9 mouse cellular contexts compared by ENCODE assay signal in the genomic region with DNA sequence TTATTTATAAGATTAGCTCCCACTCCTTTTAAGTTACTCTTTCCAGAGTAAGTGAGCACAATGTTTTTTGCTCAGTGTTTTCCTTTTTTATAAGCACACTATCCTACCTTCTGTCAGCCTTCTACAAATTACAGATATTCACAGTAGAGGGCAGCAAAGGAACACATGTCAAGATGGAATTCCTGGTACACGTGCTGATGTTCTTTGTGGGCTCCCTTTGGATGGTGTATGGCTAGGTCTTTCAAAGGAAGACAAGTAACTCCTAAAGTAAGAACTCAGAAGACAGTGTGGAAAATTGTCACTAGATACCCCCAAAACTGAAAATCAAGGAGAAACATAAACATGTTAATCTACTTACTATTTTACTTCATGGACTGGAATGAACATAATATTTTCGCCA. TPM values are rescaled to one million over a fixed set of nuclear protein-coding genes. Genes with fewer than 3 reads are reported as not detected.
DNase-seq lines count a peak whose midpoint lies in the region; ATAC-seq and TF ChIP-seq lines count a peak whose summit lies in the region.
"Had no signal": no experiment of that assay in that cellular context is flagged by ENCODE, and none has a peak within 500 bp of the region (broad histone marks: within the 10 kb centered on the region; RNA-seq: fewer than 3 reads in every experiment).

No protein-coding gene starts in this region.

- peak; percentile 51 for DNase-seq in kidney, adult 2 months
- DNase-seq in kidney, postnatal 4 days = no peak
- DNase-seq in 3T3-L1 (ENCODE audit: low read depth, low spot score) (peak; percentile 68), NIH3T3 (ENCODE audit: low read depth) (peak; percentile 76)
- DNase-seq in yolk sac, embryonic 10.5 days (ENCODE audit: low spot score) = no peak
- DNase-seq in layer of hippocampus, postnatal 25 days (ENCODE audit: extremely low spot score in 1 of 2, low spot score in 1 of 2) = no peak
- DNase-seq in adrenal gland, adult 18-20 months (ENCODE audit: low spot score in 2 of 2) = no peak

- no peak overlapping the region for H3K9ac ChIP-seq in hindbrain, embryonic 12.5 days

- no peaks in the 10 kb centered on the region for H3K4me1 ChIP-seq in kidney, adult 2 months (ENCODE audit: control insufficient read depth, insufficient read depth, low read length)
- H3K4me1 ChIP-seq in hindbrain, embryonic 12.5 days = no peaks in the 10 kb centered on the region

- H3K36me3 ChIP-seq in kidney, adult 2 months (ENCODE audit: control insufficient read depth, insufficient read depth, low read length) = no peaks in the 10 kb centered on the region
- H3K36me3 ChIP-seq in hindbrain, embryonic 12.5 days = no peaks in the 10 kb centered on the region

- no peak for TF ChIP-seq POLR2A in kidney, adult 2 months (IDR thresholded peaks at IDR 0.05; ENCODE audit: low read depth, low read length)

- WGBS in kidney, adult 2 months = 46% methylated on average over 2 of the region's 2 CpGs
- WGBS in hindbrain, embryonic 12.5 days = 46% methylated on average over 2 of the region's 2 CpGs

- no peaks in the 10 kb centered on the region for H3K9me3 ChIP-seq in hindbrain, embryonic 12.5 days (replicated peaks)

- peak; percentile 26 for TF ChIP-seq CTCF in kidney, adult 2 months (conservative IDR thresholded peaks at IDR 0.05; ENCODE audit: insufficient read depth, insufficient read length, low read depth, low read length)

- peak; percentile 68; the same call in 1 of the 2 replicates for ATAC-seq in hindbrain, embryonic 12.5 days (ENCODE audit: low FRiP score)

- H3K27ac ChIP-seq in kidney, adult 2 months (ENCODE audit: insufficient read depth, low read depth, low read length) = no peak overlapping the region
- no peak overlapping the region for H3K27ac ChIP-seq in hindbrain, embryonic 12.5 days

- H3K4me2 ChIP-seq in hindbrain, embryonic 12.5 days (replicated peaks) = no peak overlapping the region

- H3K4me3 ChIP-seq in kidney, adult 2 months (ENCODE audit: insufficient read depth, low read depth, low read length) = no peak overlapping the region
- H3K4me3 ChIP-seq in hindbrain, embryonic 12.5 days = no peak overlapping the region
- H3K4me3 ChIP-seq: myocyte had no signal

- no peaks in the 10 kb centered on the region for H3K27me3 ChIP-seq in kidney, adult 2 months (replicated peaks; ENCODE audit: control insufficient read depth, insufficient read depth, low read length)
- H3K27me3 ChIP-seq in hindbrain, embryonic 12.5 days = no peaks in the 10 kb centered on the region

RNA-seq across cellular contexts. Expression of a gene that starts 19.9 kb away (rescaled TPM):
- polyA plus RNA-seq in kidney, adult 2 months (2012; rRNA removed) = 33.1 and 35.9 TPM in 2 replicates
- 5.7 and 7.2 TPM in 2 replicates for polyA plus RNA-seq in hindbrain, embryonic 12.5 days (2016; fragmentation: Nextera tagmentation; extraction: Ambion mirVana)
- total RNA-seq in layer of hippocampus, postnatal 25 days (2021) = 1 to 10 TPM; 2.1 to 3.2 TPM
- total RNA-seq in adrenal gland, adult 18-20 months (2021) = 10 to 100 TPM in 1 of 2 experiments, 1 to 10 TPM in 1; 4.9 to 13.8 TPM

Comparison
In these comparisons a context has a peak if more than half of its experiments do, and no peak if none do; other contexts are left out.
1. DNase-seq: peak in kidney, adult 2 months (single experiment), 3T3-L1 (single experiment) and NIH3T3 (single experiment); none in kidney, postnatal 4 days (0 of 2), yolk sac, embryonic 10.5 days (single experiment), layer of hippocampus, postnatal 25 days (0 of 2) and adrenal gland, adult 18-20 months (0 of 2).